Mouse (Mus musculus) 416B (cell line): ENCODE data around the gene Nos1.

Experiments
- DNase-seq: peaks from one replicate; pipeline ENCODE4 v3.0.0; 2011; ENCODE audit warnings: low read depth

Gene Nos1

GRCm38 (mm10) chr5:117898055-117898806, 117.4 kb downstream of the Nos1 start:
- DNase-seq = no peak

- DNase-seq = no peak
Observed at GRCm38 (mm10) chr5:117899361-117899760, 118.5 kb downstream of the Nos1 start.

- no peak for DNase-seq
Observed at GRCm38 (mm10) chr5:117900921-117901705, 120.3 kb downstream of the Nos1 start.

DNA sequence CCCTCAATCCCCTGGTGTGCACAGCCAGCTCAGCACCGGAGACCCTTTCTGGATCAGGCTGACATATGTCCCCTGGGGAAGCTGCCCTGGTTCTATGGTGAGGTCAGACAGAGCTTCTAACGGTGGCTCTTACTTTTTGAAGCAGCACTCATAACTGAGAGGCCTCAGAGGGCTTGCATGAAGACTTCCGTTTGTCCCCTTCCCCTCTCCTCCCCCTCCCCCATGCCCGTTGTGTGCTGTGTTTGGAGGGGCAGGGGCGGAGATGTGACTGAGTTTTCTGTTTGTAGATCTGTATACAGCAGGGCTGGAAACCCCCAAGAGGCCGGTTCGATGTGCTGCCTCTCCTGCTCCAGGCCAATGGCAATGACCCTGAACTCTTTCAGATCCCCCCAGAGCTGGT, 122.7 kb downstream of the Nos1 start:
- no peak for DNase-seq

GRCm38 (mm10) chr5:117905728-117906127, 124.9 kb downstream of the Nos1 start:
- DNase-seq = no peak

GRCm38 (mm10) chr5:117909524-117909923, 128.7 kb downstream of the Nos1 start:
- DNase-seq = no peak

DNA sequence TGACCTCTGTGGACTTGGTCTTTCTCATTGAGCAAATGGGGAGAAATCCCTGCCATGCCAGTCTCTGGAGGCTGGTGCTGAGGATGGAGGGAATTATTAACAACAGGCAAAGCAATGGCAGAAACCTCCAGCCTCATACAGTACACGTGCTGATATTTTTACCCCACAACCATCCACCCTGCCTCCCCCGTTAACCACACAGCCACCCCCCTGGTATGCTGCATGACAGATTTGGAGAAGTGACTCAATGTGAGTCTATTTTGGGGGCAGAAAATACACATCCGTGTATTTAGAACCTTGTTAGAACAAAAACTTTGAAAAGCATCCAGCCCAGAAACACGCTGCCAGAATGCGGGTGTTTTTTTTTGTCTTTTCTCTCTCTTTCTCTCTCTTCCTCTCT, 135.5 kb downstream of the Nos1 start:
- no peak for DNase-seq

GRCm38 (mm10) chr5:117916906-117917305, 136.1 kb downstream of the Nos1 start:
- DNase-seq = no peak

DNA sequence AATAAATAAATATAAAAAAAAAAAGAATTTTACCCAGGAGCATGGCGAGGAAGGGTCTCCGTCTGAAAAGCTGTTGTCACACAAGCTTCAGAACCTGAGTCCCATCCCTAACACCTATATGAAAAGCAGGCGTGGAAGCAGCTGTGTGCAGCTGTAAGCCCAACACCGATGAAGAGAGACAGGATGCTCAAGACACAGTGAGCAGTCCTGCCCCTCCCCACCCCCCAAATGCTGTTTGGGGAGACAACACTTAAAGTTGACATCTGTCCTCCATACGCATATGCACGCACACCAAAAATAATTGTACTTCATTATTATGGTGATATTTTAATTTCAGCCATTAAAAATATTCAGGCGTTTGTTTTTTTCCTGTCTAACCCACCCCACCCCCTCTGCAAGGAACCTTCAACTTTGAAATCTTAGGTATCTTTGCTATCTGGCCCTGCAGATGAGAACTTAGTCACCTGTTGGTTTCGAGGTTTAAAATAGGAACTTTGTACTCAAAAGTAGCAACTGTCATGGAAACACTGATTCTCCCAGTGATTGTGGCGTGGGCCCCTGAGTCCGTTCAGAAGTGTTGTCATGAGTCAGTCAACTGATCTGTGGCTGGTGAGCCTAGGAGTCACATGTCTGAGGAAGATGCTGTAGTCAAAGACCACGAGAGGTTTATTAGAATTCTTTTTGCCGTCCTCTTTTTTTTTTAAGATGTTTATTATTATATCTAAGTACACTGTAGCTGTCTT, 141.1 kb downstream of the Nos1 start:
- peak; percentile 11 for DNase-seq

- DNase-seq = peak; percentile 9
Observed at GRCm38 (mm10) chr5:117923688-117924087, 142.9 kb downstream of the Nos1 start.

- DNase-seq = peak; percentile 10
Observed at GRCm38 (mm10) chr5:117928553-117928952, 147.7 kb downstream of the Nos1 start.

- DNase-seq = no peak
Observed at GRCm38 (mm10) chr5:117932222-117932621, 151.4 kb downstream of the Nos1 start.

- peak; percentile 78 for DNase-seq
Observed at GRCm38 (mm10) chr5:117932862-117933261, 152.0 kb downstream of the Nos1 start.

- no peak for DNase-seq
Observed at GRCm38 (mm10) chr5:117936346-117936745, 155.5 kb downstream of the Nos1 start.

DNA sequence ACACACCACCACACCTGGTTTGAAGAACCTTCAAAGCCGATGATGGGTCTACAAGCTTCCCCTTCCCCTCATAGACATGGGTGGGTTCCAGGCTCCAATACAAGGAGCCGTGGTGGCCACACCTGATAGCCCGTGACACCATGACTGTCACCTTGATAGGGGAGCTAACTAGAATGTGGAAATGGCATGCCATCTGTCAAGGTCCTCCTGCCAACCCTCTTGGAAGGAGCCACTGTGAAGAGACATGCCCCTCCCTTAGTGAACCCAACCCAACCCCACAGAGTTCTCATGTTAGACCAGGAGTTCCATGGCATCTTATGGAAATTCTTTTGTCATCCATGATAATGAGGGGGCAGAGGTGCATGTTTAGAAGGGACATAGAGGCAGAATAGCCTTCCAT, 156.4 kb downstream of the Nos1 start:
- DNase-seq = no peak

GRCm38 (mm10) chr5:117938182-117938581, 157.3 kb downstream of the Nos1 start:
- peak; percentile 82 for DNase-seq

GRCm38 (mm10) chr5:117939402-117939801, 158.6 kb downstream of the Nos1 start:
- DNase-seq = no peak

- DNase-seq = peak; percentile 25
Observed at GRCm38 (mm10) chr5:117941552-117941951, 160.7 kb downstream of the Nos1 start.

DNA sequence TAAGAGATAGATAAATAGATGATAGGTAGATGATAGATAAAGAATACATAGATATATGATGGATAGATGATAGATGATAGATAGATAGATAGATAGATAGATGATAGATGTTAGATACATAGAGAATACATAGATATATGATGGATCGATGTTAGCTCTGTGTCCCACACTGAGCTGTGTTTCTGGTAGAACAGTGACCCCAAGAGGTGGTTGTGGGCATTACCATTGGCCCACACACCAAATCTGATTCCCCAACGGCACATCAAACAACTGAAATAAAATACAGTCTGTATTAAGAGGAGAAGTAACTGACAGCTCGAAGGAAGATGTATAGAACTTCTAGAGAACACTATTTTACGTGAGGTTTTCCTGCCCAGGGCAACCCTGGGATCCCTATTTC, 165.8 kb downstream of the Nos1 start:
- peak; percentile 51 for DNase-seq

- no peak for DNase-seq
Observed at GRCm38 (mm10) chr5:117949393-117949792, 168.6 kb downstream of the Nos1 start.

- DNase-seq = peak; percentile 66
Observed at GRCm38 (mm10) chr5:117953893-117954292, 173.1 kb downstream of the Nos1 start.

DNA sequence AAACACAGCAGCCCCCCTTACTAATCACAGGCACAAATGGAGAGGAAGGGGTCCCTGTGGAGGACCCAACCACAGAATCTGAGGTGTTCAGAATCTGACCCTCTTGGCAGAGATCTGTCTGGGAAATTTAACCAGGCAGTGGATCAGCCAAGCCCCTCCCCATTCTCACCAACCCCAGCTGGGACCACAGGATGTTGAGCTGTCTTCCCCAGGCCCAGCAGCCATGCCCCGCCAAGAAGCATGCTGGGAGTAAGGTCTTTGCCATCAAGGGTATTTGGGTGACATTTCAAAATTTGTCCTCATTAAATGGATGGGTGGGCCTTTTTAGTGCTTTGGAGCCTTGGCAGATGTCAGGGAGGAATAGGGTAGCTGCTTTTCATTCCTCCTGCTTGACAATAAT, 173.6 kb downstream of the Nos1 start:
- no peak for DNase-seq
